Mouse (Mus musculus): ENCODE data around the gene Mtor. TPM values are rescaled to one million over a fixed set of nuclear protein-coding genes. Genes with fewer than 3 reads are reported as not detected.

Gene Mtor
- polyA plus RNA-seq, 1 experiment from 2014 or later = 21.8 TPM

DNA sequence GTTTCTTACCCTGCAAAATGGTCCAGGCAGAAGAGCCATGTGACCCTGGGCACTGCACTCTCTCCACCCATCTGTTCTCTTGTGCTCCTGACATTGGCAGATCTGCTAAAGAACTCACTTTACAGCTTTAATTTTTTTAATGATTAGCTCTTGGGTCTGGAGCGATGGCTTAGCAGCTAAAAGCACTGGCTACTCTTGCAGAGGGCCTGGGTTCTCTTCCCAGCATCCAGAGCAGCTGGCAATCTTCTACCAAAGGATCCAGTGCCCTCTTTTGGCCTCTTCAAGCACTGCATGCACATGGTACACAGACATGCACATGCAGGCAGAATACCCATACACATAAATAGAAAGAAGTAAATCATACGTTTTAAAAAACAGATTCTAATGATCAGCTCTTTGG is 66.9 kb downstream of the Mtor start:
- Histone ChIP-seq H3K4me2 (no peak overlapping the region), H3K36me3 (peaks cover 80% of the 10 kb centered on the region), H3K9ac (no peak overlapping the region), H3K27ac (ENCODE audit: poor library complexity, severe bottlenecking) (no peak overlapping the region), H3K27me3 (replicated peaks) (no peaks in the 10 kb centered on the region), H3K9me3 (replicated peaks) (no peaks in the 10 kb centered on the region), H3K4me3 (no peak overlapping the region), H3K4me1 (replicated peaks) (peaks cover 14% of the 10 kb centered on the region)
- no peak for ATAC-seq (ENCODE audit: insufficient number of reproducible peaks, low FRiP score)
- WGBS = 88% methylated on average over 2 of the region's 2 CpGs

DNA sequence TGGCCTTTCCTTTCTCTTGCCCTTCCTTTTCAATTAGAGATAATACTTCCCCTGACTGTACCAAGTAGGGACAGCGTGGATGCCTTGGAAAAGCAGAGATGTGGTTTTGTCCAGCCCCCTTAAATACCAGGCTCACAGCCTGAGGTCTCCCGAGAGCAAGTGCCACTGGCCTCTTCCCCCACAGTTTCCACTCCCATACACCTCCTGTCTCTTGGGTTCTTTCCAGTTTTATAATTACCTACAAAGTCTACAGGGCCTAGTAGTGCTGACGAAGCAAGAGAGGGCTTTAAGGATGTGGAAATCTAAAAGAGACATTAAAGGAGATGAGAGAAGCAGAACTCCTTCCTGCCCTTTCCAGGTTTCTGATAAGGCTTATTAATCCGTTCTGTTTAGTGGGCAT is 69.4 kb downstream of the Mtor start:
- no peak overlapping the region for H3K9ac ChIP-seq
- peaks cover 14% of the 10 kb centered on the region for H3K4me1 ChIP-seq (replicated peaks)
- H3K4me3 ChIP-seq = no peak overlapping the region
- 0 out of 2 replicates have a peak overlapping the region, but pooled peaks have one; percentile 25 for H3K27ac ChIP-seq (ENCODE audit: poor library complexity, severe bottlenecking)
- no peak overlapping the region for H3K4me2 ChIP-seq
- H3K9me3 ChIP-seq (replicated peaks) = 0 out of 2 replicates have a peak, but pooled peaks cover 2% of the 10 kb centered on the region
- H3K27me3 ChIP-seq (replicated peaks) = no peaks in the 10 kb centered on the region
- ATAC-seq (ENCODE audit: insufficient number of reproducible peaks, low FRiP score) = no peak
- peaks cover 80% of the 10 kb centered on the region for H3K36me3 ChIP-seq
- WGBS = 45% methylated on average over 4 of the region's 4 CpGs

DNA sequence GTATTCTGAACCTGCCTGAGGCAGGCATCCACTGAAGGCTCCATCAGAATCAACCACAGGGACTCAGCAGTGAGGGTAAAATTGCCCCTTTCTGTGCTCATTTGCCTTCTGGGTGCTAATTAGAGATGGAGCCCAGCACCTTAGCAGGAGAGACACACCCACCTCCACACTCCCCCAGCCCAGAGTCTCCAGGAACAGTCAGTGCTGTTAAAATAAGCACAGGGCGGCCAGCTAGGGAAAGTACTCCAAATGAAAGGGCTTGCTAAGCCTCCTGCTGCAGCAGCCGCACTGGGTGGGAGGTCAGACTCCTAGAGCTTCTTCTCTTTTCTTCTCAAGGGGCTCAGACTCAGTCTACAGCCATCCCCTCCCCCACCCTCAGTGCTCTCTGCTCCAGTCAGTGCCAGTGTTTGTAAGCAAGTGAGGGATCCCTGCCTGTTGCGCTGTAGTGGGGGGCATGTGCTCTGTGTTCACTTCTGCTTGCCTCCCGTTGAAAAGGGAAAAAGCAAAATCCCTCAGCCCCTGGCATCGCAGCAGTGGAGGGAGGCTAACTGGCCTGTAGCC is 69.9 kb downstream of the Mtor start:
- ATAC-seq (ENCODE audit: insufficient number of reproducible peaks, low FRiP score) = no peak
- Histone ChIP-seq H3K27me3 (replicated peaks) (no peaks in the 10 kb centered on the region), H3K36me3 (peaks cover 80% of the 10 kb centered on the region), H3K4me3 (no peak overlapping the region), H3K27ac (ENCODE audit: poor library complexity, severe bottlenecking) (peak overlapping the region; percentile 25; the same call in 1 of the 2 replicates), H3K9me3 (replicated peaks) (0 out of 2 replicates have a peak, but pooled peaks cover 2% of the 10 kb centered on the region), H3K4me1 (replicated peaks) (peaks cover 14% of the 10 kb centered on the region), H3K4me2 (no peak overlapping the region), H3K9ac (no peak overlapping the region)
- 50% methylated on average over 5 of the region's 5 CpGs for WGBS

DNA sequence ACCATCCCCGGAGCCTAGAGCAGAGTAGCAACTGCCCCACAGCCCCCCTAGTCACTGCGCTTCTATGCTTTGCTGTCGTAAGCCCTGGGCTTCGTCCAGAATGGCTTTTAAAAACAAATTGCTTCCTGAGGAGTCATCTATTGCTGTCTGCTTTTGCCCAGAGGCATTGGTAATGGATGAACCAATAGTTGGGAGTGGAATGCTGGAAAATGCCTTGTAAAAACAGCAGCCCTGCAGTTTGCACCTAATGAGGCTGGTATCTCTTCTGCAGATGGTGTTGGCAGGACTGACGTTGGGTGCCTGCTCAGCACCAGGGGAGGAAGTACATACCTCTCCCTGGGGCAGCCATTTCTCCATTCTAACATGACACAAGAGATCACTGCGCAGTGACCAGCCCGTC is 75.1 kb downstream of the Mtor start:
- no peak overlapping the region for H3K4me2 ChIP-seq
- no peaks in the 10 kb centered on the region for H3K4me1 ChIP-seq (replicated peaks)
- H3K27me3 ChIP-seq (replicated peaks) = no peaks in the 10 kb centered on the region
- no peak overlapping the region for H3K9ac ChIP-seq
- no peak overlapping the region for H3K4me3 ChIP-seq
- WGBS = 68% methylated on average over 7 of the region's 7 CpGs
- 0 out of 2 replicates have a peak, but pooled peaks cover 2% of the 10 kb centered on the region for H3K9me3 ChIP-seq (replicated peaks)
- no peak for ATAC-seq (ENCODE audit: insufficient number of reproducible peaks, low FRiP score)
- no peak overlapping the region for H3K27ac ChIP-seq (ENCODE audit: poor library complexity, severe bottlenecking)
- peaks cover 86% of the 10 kb centered on the region for H3K36me3 ChIP-seq

DNA sequence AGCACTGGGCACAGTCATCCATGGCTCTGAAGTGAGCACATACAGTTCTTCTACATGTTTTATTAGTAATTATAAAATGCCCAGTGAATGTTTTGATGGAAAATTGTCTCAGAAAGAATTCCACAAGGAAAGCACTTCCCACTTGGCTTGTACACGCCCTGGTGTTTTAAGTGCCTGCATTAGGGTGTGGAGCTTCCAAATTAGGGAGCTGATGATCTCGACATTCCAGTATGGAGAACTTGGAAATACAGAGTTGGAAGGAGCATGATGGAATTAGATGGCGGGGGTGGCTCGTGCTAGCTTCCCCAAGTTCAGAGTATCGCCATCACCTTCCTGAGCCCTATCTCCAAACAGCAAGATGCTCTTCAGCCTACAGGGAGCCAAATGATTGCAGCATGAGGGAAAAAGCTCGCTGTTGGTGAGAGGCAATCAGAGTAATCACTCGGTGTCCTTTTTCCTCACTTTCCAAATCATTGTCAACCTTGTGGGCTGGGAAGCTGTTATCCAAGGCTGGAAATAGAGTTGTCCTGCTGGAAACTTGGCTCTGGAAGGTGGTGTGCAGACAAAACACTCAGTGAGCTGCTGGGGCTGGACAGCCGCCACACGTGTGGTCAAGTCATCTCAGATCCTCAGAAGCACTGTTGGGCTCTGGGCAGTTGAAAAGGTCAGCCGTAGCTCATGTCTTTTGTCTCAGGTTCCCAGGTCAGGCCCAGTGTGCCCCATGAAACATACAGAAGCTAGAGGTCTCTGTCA is 78.9 kb downstream of the Mtor start:
- no peak overlapping the region for H3K9ac ChIP-seq
- H3K36me3 ChIP-seq = peaks cover 90% of the 10 kb centered on the region
- no peak for ATAC-seq (ENCODE audit: insufficient number of reproducible peaks, low FRiP score)
- no peaks in the 10 kb centered on the region for H3K9me3 ChIP-seq (replicated peaks)
- WGBS = 86% methylated on average over 10 of the region's 10 CpGs
- no peak overlapping the region for H3K4me3 ChIP-seq
- no peak overlapping the region for H3K4me2 ChIP-seq
- H3K27me3 ChIP-seq (replicated peaks) = no peaks in the 10 kb centered on the region
- H3K27ac ChIP-seq (ENCODE audit: poor library complexity, severe bottlenecking) = no peak overlapping the region
- H3K4me1 ChIP-seq (replicated peaks) = no peaks in the 10 kb centered on the region

DNA sequence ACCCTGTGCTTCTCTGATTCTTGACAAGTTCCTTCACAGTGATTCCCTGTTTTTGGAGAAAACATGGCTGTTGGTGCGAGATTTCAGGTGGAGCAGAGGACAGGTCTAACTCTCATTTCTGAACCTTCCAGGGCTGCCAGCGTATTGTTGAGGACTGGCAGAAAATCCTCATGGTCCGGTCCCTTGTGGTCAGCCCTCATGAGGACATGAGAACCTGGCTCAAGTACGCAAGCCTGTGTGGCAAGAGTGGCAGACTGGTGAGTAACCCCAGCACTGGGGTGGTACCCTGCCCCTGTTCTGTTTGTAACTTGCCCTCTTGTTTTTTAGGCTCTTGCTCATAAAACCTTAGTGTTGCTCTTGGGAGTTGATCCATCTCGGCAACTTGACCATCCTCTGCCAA is 81.9 kb downstream of the Mtor start:
- no peak for ATAC-seq (ENCODE audit: insufficient number of reproducible peaks, low FRiP score)
- H3K9me3 ChIP-seq (replicated peaks) = no peaks in the 10 kb centered on the region
- H3K4me2 ChIP-seq = no peak overlapping the region
- no peak overlapping the region for H3K9ac ChIP-seq
- 89% methylated on average over 5 of the region's 5 CpGs for WGBS
- no peaks in the 10 kb centered on the region for H3K4me1 ChIP-seq (replicated peaks)
- H3K27me3 ChIP-seq (replicated peaks) = no peaks in the 10 kb centered on the region
- no peak overlapping the region for H3K4me3 ChIP-seq
- no peak overlapping the region for H3K27ac ChIP-seq (ENCODE audit: poor library complexity, severe bottlenecking)
- H3K36me3 ChIP-seq = peaks cover 90% of the 10 kb centered on the region

DNA sequence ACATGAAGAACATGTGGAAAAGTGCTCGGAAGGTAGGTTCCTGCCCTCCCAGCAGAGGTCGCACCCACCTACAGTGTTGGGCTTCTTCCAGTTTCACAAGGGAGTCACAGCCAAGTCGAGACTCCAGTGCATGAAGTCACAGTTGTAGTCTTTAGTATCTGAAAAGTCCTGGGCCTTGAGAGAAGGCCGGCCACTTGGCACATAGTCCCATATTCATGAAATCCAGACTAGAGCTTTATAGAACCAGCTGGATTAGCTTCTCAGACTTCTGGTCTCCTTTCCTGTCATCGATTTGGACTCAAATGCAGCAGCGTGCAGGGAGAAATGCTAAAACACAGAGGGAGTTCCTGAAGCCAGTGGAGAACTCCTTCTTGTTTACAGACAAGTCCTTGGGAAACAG is 82.4 kb downstream of the Mtor start:
- Histone ChIP-seq H3K9ac (no peak overlapping the region), H3K27me3 (replicated peaks) (no peaks in the 10 kb centered on the region), H3K27ac (ENCODE audit: poor library complexity, severe bottlenecking) (no peak overlapping the region), H3K36me3 (peaks cover 89% of the 10 kb centered on the region), H3K9me3 (replicated peaks) (no peaks in the 10 kb centered on the region), H3K4me1 (replicated peaks) (no peaks in the 10 kb centered on the region), H3K4me2 (no peak overlapping the region), H3K4me3 (no peak overlapping the region)
- WGBS = 84% methylated on average over 6 of the region's 6 CpGs
- ATAC-seq (ENCODE audit: insufficient number of reproducible peaks, low FRiP score) = no peak

DNA sequence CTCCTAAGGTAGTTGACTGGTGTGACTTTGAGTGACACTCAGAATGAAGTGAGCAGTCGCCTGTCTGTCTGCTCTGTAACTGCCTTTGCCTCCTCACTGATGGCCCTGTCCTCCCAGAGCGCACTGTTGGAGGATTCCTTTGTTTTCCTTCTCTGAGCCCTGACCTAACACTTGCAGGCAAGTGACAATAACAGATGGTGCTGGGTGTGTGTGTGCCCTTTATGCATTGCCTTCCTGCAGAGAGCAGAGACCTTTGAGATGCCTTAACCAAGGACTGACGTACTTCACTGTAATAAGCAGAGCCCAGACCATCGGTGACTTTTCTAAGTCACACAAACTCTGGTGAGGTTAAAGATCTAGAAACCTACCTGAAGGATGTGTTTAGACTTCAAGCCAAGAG is 82.9 kb downstream of the Mtor start:
- no peak overlapping the region for H3K9ac ChIP-seq
- 82% methylated on average over 4 of the region's 4 CpGs for WGBS
- peaks cover 89% of the 10 kb centered on the region for H3K36me3 ChIP-seq
- no peak overlapping the region for H3K27ac ChIP-seq (ENCODE audit: poor library complexity, severe bottlenecking)
- H3K4me1 ChIP-seq (replicated peaks) = no peaks in the 10 kb centered on the region
- no peak for ATAC-seq (ENCODE audit: insufficient number of reproducible peaks, low FRiP score)
- H3K27me3 ChIP-seq (replicated peaks) = no peaks in the 10 kb centered on the region
- H3K4me3 ChIP-seq = no peak overlapping the region
- no peak overlapping the region for H3K4me2 ChIP-seq
- no peaks in the 10 kb centered on the region for H3K9me3 ChIP-seq (replicated peaks)

DNA sequence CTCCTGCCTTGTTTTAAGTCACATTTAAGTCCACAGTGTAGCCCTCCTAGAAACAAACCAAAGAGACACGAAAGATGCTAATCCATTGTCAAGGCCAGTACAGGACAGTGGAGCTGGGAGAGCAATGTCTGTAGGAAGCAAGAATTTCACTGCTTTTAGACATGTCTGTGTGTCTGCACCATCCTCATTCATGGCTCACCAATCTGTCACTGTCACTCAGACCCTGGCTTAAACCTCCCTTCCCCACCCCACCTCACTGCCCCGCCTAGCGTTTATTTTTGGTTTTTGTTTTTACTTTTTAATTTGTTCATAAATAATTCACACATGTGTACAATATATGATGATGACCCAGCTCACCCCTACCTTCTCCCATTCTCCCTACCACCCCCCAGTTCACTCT is 84.1 kb downstream of the Mtor start:
- no peaks in the 10 kb centered on the region for H3K4me1 ChIP-seq (replicated peaks)
- no peak for ATAC-seq (ENCODE audit: insufficient number of reproducible peaks, low FRiP score)

DNA sequence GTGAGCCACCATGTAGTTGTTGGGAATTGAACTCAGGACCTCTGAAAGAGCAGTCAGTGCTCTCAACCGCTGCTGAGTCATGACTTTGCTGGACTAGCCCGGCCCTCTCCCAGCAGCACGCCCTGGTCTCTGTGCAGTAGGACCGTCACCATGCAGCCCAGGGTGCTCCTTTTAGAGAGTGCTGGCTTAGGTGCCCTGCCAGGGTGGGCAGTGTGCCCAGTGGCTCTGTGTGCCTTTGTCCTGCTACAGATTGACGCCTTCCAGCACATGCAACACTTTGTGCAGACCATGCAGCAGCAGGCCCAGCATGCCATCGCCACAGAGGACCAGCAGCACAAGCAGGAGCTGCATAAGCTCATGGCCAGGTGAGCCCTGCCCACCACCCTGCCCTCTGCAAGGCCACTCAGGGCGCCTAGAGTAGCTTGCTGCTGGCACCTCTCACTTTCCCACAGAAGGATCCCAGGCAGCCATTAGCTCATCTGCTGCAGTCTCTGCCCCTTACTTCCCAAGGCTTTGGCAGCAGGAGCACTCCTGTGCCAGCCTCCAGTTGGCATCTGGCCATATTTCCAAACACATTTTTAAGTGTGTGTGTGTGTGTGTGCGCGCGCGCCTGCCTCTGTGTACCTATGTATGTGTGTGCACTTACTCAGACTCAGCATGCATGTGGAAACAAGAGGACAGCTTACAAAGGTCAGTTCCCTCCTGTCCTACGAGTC is 85.4 kb downstream of the Mtor start:
- Histone ChIP-seq H3K9ac (no peak overlapping the region), H3K4me2 (no peak overlapping the region), H3K4me3 (no peak overlapping the region), H3K27me3 (replicated peaks) (no peaks in the 10 kb centered on the region), H3K9me3 (replicated peaks) (no peaks in the 10 kb centered on the region), H3K4me1 (replicated peaks) (no peaks in the 10 kb centered on the region), H3K36me3 (peaks cover 92% of the 10 kb centered on the region), H3K27ac (ENCODE audit: poor library complexity, severe bottlenecking) (no peak overlapping the region)
- ATAC-seq (ENCODE audit: insufficient number of reproducible peaks, low FRiP score) = no peak
- WGBS = 89% methylated on average over 12 of the region's 12 CpGs

More for the DNA sequence above, 84.1 kb downstream of the Mtor start:
- 91% methylated on average over 3 of the region's 3 CpGs for WGBS
- no peak overlapping the region for H3K4me2 ChIP-seq
- peaks cover 89% of the 10 kb centered on the region for H3K36me3 ChIP-seq
- no peak overlapping the region for H3K9ac ChIP-seq
- H3K9me3 ChIP-seq (replicated peaks) = no peaks in the 10 kb centered on the region
- no peaks in the 10 kb centered on the region for H3K27me3 ChIP-seq (replicated peaks)
- no peak overlapping the region for H3K4me3 ChIP-seq
- no peak overlapping the region for H3K27ac ChIP-seq (ENCODE audit: poor library complexity, severe bottlenecking)

DNA sequence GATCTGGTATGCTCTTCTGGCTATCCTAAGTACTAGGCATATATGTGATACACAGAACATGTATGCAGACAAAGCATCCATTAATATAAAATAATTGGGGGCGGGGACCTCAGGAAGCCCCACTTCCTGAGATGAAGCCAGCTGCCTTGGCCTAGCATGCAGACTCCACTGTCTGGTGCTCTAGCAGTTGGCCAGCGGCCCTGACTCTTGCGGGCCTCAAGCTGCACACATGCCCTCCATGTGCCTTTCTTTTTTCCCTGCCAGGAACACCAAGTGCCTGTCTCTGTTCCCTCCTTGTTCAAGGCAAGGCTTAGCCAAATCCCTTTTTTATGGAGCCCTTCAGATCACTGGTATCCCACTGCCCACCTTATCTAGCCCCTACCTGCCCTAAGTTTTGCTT is 87.5 kb downstream of the Mtor start:
- Histone ChIP-seq H3K27me3 (replicated peaks) (no peaks in the 10 kb centered on the region), H3K9me3 (replicated peaks) (no peaks in the 10 kb centered on the region), H3K4me3 (no peak overlapping the region), H3K4me2 (no peak overlapping the region), H3K27ac (ENCODE audit: poor library complexity, severe bottlenecking) (no peak overlapping the region), H3K9ac (no peak overlapping the region), H3K36me3 (peaks cover 98% of the 10 kb centered on the region), H3K4me1 (replicated peaks) (no peaks in the 10 kb centered on the region)
- WGBS = 85% methylated on average over 3 of the region's 3 CpGs
- ATAC-seq (ENCODE audit: insufficient number of reproducible peaks, low FRiP score) = no peak
